Mouse (Mus musculus) small intestine, adult 2 months (tissue): ENCODE data around the gene Adgrl4.

Experiments used
- CTCF ChIP-seq: fragments of 200-500 bp; IDR thresholded peaks from 2 replicates; pipeline ENCODE4 v1.5.1; 2012; ENCODE audit warnings: low read depth, mild to moderate bottlenecking, control low read depth, inconsistent platforms, low read length, moderate library complexity, mixed read lengths; ENCODE audit not compliant: insufficient replicate concordance, insufficient read length; ENCODE audit errors: extremely low read depth
- POLR2A ChIP-seq: fragments of 200-500 bp; IDR thresholded peaks from 2 replicates; pipeline ENCODE4 v1.6.1; 2012; ENCODE audit warnings: low read depth, mild to moderate bottlenecking, control low read depth, inconsistent platforms, low read length, moderate library complexity

DNA sequence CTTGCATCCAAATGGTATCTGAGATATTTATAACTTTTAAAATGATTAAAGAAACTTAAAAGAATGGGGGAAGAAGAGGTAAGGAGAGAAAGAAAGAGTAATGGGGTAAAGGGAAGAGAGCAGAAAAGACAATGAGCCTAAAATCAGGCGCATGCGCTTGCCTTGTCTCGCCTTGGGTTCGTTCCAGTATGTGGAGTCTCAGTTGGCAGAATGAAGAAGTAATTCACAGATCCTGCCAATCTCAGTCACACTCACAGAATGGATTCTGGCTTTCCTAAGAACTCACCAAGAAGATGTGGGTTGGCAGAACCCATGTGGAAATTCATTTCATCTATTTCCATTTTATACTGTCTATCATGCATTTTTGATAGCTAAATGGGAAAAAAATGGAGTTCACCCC lies 26.2 kb upstream of the Adgrl4 start:
- TF ChIP-seq CTCF, result no peak
- no peak for TF ChIP-seq POLR2A
